Mouse (Mus musculus) heart, postnatal 4 days (tissue): ENCODE measurements around the gene Add2. TPM values are rescaled to one million over a fixed set of nuclear protein-coding genes. Genes with fewer than 3 reads are reported as not detected.

Experiments
- DNase-seq: peaks from one replicate; pipeline ENCODE4 v3.0.0; 2021
- total RNA-seq, 2 experiments: library from RNA; stranded (reverse); gene quantifications; 2 replicates each; pipeline ENCODE4 v1.2.3; 2021

Gene Add2
- total RNA-seq, 2 experiments from 2014 or later, result 2.3 to 3.3 TPM

- DNase-seq, result no peak
These were observed 116.5 kb downstream of the Add2 start for GRCm38 (mm10) chr6:86144986-86145385.

- DNase-seq, result no peak
These were observed 120.0 kb downstream of the Add2 start for GRCm38 (mm10) chr6:86148518-86148917.

- DNase-seq, result no peak
These were observed 120.5 kb downstream of the Add2 start for GRCm38 (mm10) chr6:86149001-86149400.

GRCm38 (mm10) chr6:86152676-86153075, 124.2 kb downstream of the Add2 start:
- no peak for DNase-seq

GRCm38 (mm10) chr6:86153436-86153990, 125.0 kb downstream of the Add2 start:
- DNase-seq, result peak; percentile 6

GRCm38 (mm10) chr6:86154006-86154405, 125.5 kb downstream of the Add2 start:
- no peak for DNase-seq

- DNase-seq, result no peak
These were observed 126.0 kb downstream of the Add2 start for GRCm38 (mm10) chr6:86154481-86154880.

- DNase-seq, result peak; percentile 65
These were observed 129.1 kb downstream of the Add2 start for GRCm38 (mm10) chr6:86157253-86158234.

- no peak for DNase-seq
These were observed 132.4 kb downstream of the Add2 start for GRCm38 (mm10) chr6:86160878-86161277.

- DNase-seq, result no peak
These were observed 133.1 kb downstream of the Add2 start for GRCm38 (mm10) chr6:86161586-86161985.

- DNase-seq, result no peak
These were observed 135.5 kb downstream of the Add2 start for GRCm38 (mm10) chr6:86164028-86164427.

GRCm38 (mm10) chr6:86166426-86166825, 137.9 kb downstream of the Add2 start:
- DNase-seq, result no peak

GRCm38 (mm10) chr6:86167851-86168250, 139.4 kb downstream of the Add2 start:
- no peak for DNase-seq

- no peak for DNase-seq
These were observed 140.7 kb downstream of the Add2 start for GRCm38 (mm10) chr6:86169166-86169565.

Other genes with a start within 250 kb of the Add2 start
- not detected for gene Nat8f6, start 207.7 kb upstream of the Add2 start, total RNA-seq
- not detected for gene Nat8f5, start 207.7 kb upstream of the Add2 start, total RNA-seq
- not detected for gene Nat8, start 196.6 kb upstream of the Add2 start, total RNA-seq
- not detected for gene Nat8f2, start 159.5 kb upstream of the Add2 start, total RNA-seq
- 1 to 10 TPM; 1.3 to 1.8 TPM for gene Nat8f4, start 123.8 kb upstream of the Add2 start, total RNA-seq
- 10 to 100 TPM; 11.6 to 13.1 TPM for gene Tprkb, start 116.8 kb upstream of the Add2 start, total RNA-seq
- gene Nat8f1, start 113.0 kb upstream of the Add2 start, total RNA-seq, result 1 to 10 TPM; 2.1 to 2.4 TPM
- gene Dusp11, start 67.0 kb upstream of the Add2 start, total RNA-seq, result 10 to 100 TPM; 60.0 to 69.6 TPM
- gene Figla, start 12.5 kb upstream of the Add2 start, total RNA-seq, result not detected
- gene Tgfa, start 166.5 kb downstream of the Add2 start, total RNA-seq, result 1 to 10 TPM; 3.5 to 4.6 TPM